In the genomic region with DNA sequence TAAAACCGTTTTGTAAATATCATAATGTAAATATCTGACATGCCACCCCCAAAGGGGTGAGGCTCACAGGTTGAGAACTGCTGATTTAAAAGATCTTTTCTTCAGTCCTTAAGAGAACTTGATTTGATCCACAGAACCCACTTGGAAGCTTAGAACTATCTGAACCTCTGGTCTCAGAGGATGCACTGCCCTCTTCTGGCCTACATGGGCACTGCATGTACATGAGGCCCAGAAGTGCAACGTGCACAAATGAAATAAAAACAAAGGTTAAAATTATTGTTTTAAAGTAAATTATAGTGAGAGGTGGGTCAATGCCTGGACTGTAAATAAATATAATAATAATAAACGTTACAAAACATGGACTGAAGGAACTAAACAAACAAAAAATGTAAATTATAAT, we compare ENCODE assay signal across 8 mouse cellular contexts.
DNase-seq lines count a peak whose midpoint lies in the region; ATAC-seq and TF ChIP-seq lines count a peak whose summit lies in the region.

No protein-coding gene starts in this region.

- no peaks in the 10 kb centered on the region for H3K36me3 ChIP-seq in forebrain, embryonic 11.5 days (ENCODE audit: control insufficient read depth, insufficient read depth, low read length)
- H3K36me3 ChIP-seq in forebrain, embryonic 10.5 days (replicated peaks) = no peaks in the 10 kb centered on the region
- H3K36me3 ChIP-seq in midbrain, embryonic 14.5 days (ENCODE audit: control insufficient read depth, insufficient read depth, low read length) = no peaks in the 10 kb centered on the region
- no peaks in the 10 kb centered on the region for H3K36me3 ChIP-seq in midbrain, embryonic 16.5 days (ENCODE audit: control insufficient read depth, insufficient read depth, low read length)
- no peaks in the 10 kb centered on the region for H3K36me3 ChIP-seq in lung, embryonic 14.5 days (ENCODE audit: insufficient read depth)

- no peaks in the 10 kb centered on the region for H3K9me3 ChIP-seq in forebrain, embryonic 11.5 days (ENCODE audit: control insufficient read depth, low read length)
- no peaks in the 10 kb centered on the region for H3K9me3 ChIP-seq in forebrain, embryonic 10.5 days
- peaks cover 3% of the 10 kb centered on the region; the same call in 1 of the 2 replicates for H3K9me3 ChIP-seq in midbrain, embryonic 14.5 days (ENCODE audit: control insufficient read depth, low read length)
- H3K9me3 ChIP-seq in midbrain, embryonic 16.5 days (replicated peaks; ENCODE audit: control insufficient read depth, low read length, poor library complexity, severe bottlenecking) = no peaks in the 10 kb centered on the region
- no peaks in the 10 kb centered on the region for H3K9me3 ChIP-seq in lung, embryonic 14.5 days (ENCODE audit: low read depth, low read length)

- TF ChIP-seq CTCF in lung, embryonic 14.5 days (IDR thresholded peaks at IDR 0.05; ENCODE audit: low read depth) = peak; percentile 65

- no peak for ATAC-seq in forebrain, embryonic 11.5 days (replicated peaks; ENCODE audit: low FRiP score)
- no peak for ATAC-seq in midbrain, embryonic 14.5 days (ENCODE audit: low FRiP score, low TSS enrichment)
- ATAC-seq in midbrain, embryonic 16.5 days = no peak
- no peak for ATAC-seq in lung, embryonic 14.5 days (ENCODE audit: insufficient read depth)

- no peak overlapping the region for H3K4me3 ChIP-seq in forebrain, embryonic 11.5 days (ENCODE audit: low read depth, low read length)
- H3K4me3 ChIP-seq in forebrain, embryonic 10.5 days = no peak overlapping the region
- H3K4me3 ChIP-seq in midbrain, embryonic 14.5 days (replicated peaks; ENCODE audit: low read depth, low read length) = no peak overlapping the region
- H3K4me3 ChIP-seq in midbrain, embryonic 16.5 days (ENCODE audit: low read depth, low read length) = no peak overlapping the region
- no peak overlapping the region for H3K4me3 ChIP-seq in lung, embryonic 14.5 days (ENCODE audit: low read depth, low read length)

- H3K4me1 ChIP-seq in forebrain, embryonic 11.5 days (replicated peaks; ENCODE audit: control insufficient read depth, insufficient read depth, low read length) = 0 out of 2 replicates have a peak, but pooled peaks cover 2% of the 10 kb centered on the region
- H3K4me1 ChIP-seq in forebrain, embryonic 10.5 days = no peaks in the 10 kb centered on the region
- H3K4me1 ChIP-seq in midbrain, embryonic 14.5 days (ENCODE audit: control insufficient read depth, insufficient read depth, low read length) = 0 out of 2 replicates have a peak, but pooled peaks cover 4% of the 10 kb centered on the region
- H3K4me1 ChIP-seq in midbrain, embryonic 16.5 days (ENCODE audit: control insufficient read depth, insufficient read depth, low read length) = 0 out of 2 replicates have a peak, but pooled peaks cover 8% of the 10 kb centered on the region
- H3K4me1 ChIP-seq in lung, embryonic 14.5 days (ENCODE audit: insufficient read depth) = no peaks in the 10 kb centered on the region

- H3K4me2 ChIP-seq in forebrain, embryonic 11.5 days (ENCODE audit: low read depth, low read length, severe bottlenecking) = no peak overlapping the region
- no peak overlapping the region for H3K4me2 ChIP-seq in midbrain, embryonic 14.5 days (ENCODE audit: low read length)
- H3K4me2 ChIP-seq in midbrain, embryonic 16.5 days (ENCODE audit: low read length) = no peak overlapping the region
- H3K4me2 ChIP-seq in lung, embryonic 14.5 days = no peak overlapping the region

- H3K27ac ChIP-seq in forebrain, embryonic 11.5 days (ENCODE audit: low read depth, low read length) = no peak overlapping the region
- no peak overlapping the region for H3K27ac ChIP-seq in forebrain, embryonic 10.5 days
- H3K27ac ChIP-seq in midbrain, embryonic 14.5 days (replicated peaks; ENCODE audit: low read depth, low read length) = no peak overlapping the region
- H3K27ac ChIP-seq in midbrain, embryonic 16.5 days (ENCODE audit: low read length) = no peak overlapping the region
- no peak overlapping the region for H3K27ac ChIP-seq in lung, embryonic 14.5 days (ENCODE audit: low read depth)

- H3K9ac ChIP-seq in forebrain, embryonic 11.5 days (ENCODE audit: low read length) = no peak overlapping the region
- H3K9ac ChIP-seq in midbrain, embryonic 14.5 days (replicated peaks; ENCODE audit: low read length) = no peak overlapping the region
- H3K9ac ChIP-seq in midbrain, embryonic 16.5 days (ENCODE audit: low read depth, low read length) = no peak overlapping the region
- no peak overlapping the region for H3K9ac ChIP-seq in lung, embryonic 14.5 days

- DNase-seq in forebrain, embryonic 11.5 days (ENCODE audit: low spot score) = peak; percentile 57
- no peak for DNase-seq in forebrain, embryonic 10.5 days (ENCODE audit: extremely low spot score, low spot score)
- DNase-seq in midbrain, embryonic 14.5 days = peak; percentile 25
- peak; percentile 45 to 67 for DNase-seq in cerebellum, postnatal 14 days
- peak; percentile 44 for DNase-seq in lung, embryonic 14.5 days
- no peak for DNase-seq in layer of hippocampus, postnatal 36 days
- DNase-seq in left cerebral cortex, adult 9 months (ENCODE audit: low spot score in 2 of 2) = no peak

- 58% methylated on average over 3 of the region's 3 CpGs for WGBS in forebrain, embryonic 11.5 days
- WGBS in forebrain, embryonic 10.5 days = 58% methylated on average over 3 of the region's 3 CpGs
- 58% methylated on average over 3 of the region's 3 CpGs for WGBS in midbrain, embryonic 14.5 days
- WGBS in midbrain, embryonic 16.5 days = 65% methylated on average over 3 of the region's 3 CpGs
- 51% methylated on average over 3 of the region's 3 CpGs for WGBS in lung, embryonic 14.5 days

- no peaks in the 10 kb centered on the region for H3K27me3 ChIP-seq in forebrain, embryonic 11.5 days (ENCODE audit: control insufficient read depth, insufficient read depth, low read length)
- no peaks in the 10 kb centered on the region for H3K27me3 ChIP-seq in forebrain, embryonic 10.5 days (ENCODE audit: poor library complexity, severe bottlenecking)
- H3K27me3 ChIP-seq in midbrain, embryonic 14.5 days (ENCODE audit: control insufficient read depth, insufficient read depth, low read length) = no peaks in the 10 kb centered on the region
- H3K27me3 ChIP-seq in midbrain, embryonic 16.5 days (ENCODE audit: control insufficient read depth, insufficient read depth, low read depth, low read length) = no peaks in the 10 kb centered on the region
- H3K27me3 ChIP-seq in lung, embryonic 14.5 days (ENCODE audit: insufficient read depth, low read length) = no peaks in the 10 kb centered on the region

Comparison
In these comparisons a context has a peak if more than half of its experiments do, and no peak if none do; other contexts are left out.
1. DNase-seq: peak in forebrain, embryonic 11.5 days (single experiment), midbrain, embryonic 14.5 days (single experiment), cerebellum, postnatal 14 days (2 of 2) and lung, embryonic 14.5 days (single experiment); none in forebrain, embryonic 10.5 days (single experiment), layer of hippocampus, postnatal 36 days (0 of 2) and left cerebral cortex, adult 9 months (0 of 2).